Mouse (Mus musculus): ENCODE results near the gene Rhox2c.
"Not testable (repeated sequence)": the region's sequence is repeated elsewhere in the genome, so short reads cannot be mapped to it uniquely, and the experiment has no call there.

GRCm38 (mm10) chrX:37514059-37514458 is 60.6 kb downstream of the Rhox2c start, which contains the start of gene Rhox4d:
- not testable (repeated sequence) for TF ChIP-seq CTCF (IDR thresholded peaks at IDR 0.05; ENCODE audit: borderline replicate concordance, insufficient read depth, low read depth, low read length); POLR2A (IDR thresholded peaks at IDR 0.05; ENCODE audit: borderline replicate concordance, insufficient read depth, low read length)
